Mouse (Mus musculus) kidney, adult 2 months (tissue): ENCODE data around the gene Apobec4.
"Not testable (repeated sequence)": the region's sequence is repeated elsewhere in the genome, so short reads cannot be mapped to it uniquely, and the experiment has no call there.

ENCODE experiments used
- CTCF ChIP-seq: fragments of 200-500 bp; conservative IDR thresholded peaks from 2 replicates; pipeline ENCODE4 v1.5.1; 2011; ENCODE audit warnings: low read depth, mild to moderate bottlenecking, control low read depth, low read length, moderate library complexity, mixed read lengths; ENCODE audit not compliant: insufficient read depth, insufficient read length
- POLR2A ChIP-seq: fragments of 200-500 bp; IDR thresholded peaks from one replicate; pipeline ENCODE4 v1.6.1; 2011; ENCODE audit warnings: low read depth, low read length, control low read depth

GRCm38 (mm10) chr1:152774601-152775000, 24.2 kb downstream of the Apobec4 start:
- not testable (repeated sequence) for TF ChIP-seq CTCF, POLR2A
